Mouse (Mus musculus): ENCODE measurements around the gene Cyp8b1. TPM values are rescaled to one million over a fixed set of nuclear protein-coding genes. Genes with fewer than 3 reads are reported as not detected.

The Cyp8b1 gene
- total and polyA plus RNA-seq, 2 experiments from 2014 or later, result not detected

DNA sequence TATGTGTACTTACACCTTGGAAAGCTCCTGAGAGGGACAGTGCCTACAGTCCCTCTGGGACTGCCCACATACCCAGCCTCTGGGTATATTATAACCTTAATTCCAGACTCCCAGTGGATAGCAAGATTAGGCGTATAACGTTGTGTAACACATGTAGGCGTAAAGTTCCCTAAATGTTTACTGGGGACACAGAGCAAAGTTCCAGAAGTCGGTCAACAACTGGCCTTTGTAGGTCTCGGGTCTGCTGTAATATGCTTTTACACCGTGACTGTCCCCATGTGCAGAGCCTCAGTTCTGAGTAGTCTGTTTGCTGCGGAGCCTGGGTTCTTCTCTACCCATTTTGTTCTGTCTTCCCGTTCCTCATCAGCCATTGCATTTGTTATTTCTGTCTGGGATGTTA, 7.3 kb upstream of the Cyp8b1 start:
- Histone ChIP-seq H3K4me1 (ENCODE audit: insufficient read depth, low read length) (no peaks in the 10 kb centered on the region), H3K27me3 (ENCODE audit: insufficient read depth, low read length) (no peaks in the 10 kb centered on the region), H3K27ac (no peak overlapping the region), H3K4me2 (ENCODE audit: low read depth, low read length) (no peak overlapping the region), H3K9me3 (ENCODE audit: low read length) (no peaks in the 10 kb centered on the region), H3K9ac (replicated peaks; ENCODE audit: low read length) (no peak overlapping the region), H3K4me3 (ENCODE audit: low read length) (no peak overlapping the region), H3K36me3 (ENCODE audit: insufficient read depth, low read length) (no peaks in the 10 kb centered on the region)
- TF ChIP-seq CTCF (IDR thresholded peaks at IDR 0.05; ENCODE audit: low read depth), result no peak
- DNase-seq (ENCODE audit: low spot score), result no peak
- WGBS, result 82% methylated on average over 8 of the region's 8 CpGs
- ATAC-seq, result no peak

DNA sequence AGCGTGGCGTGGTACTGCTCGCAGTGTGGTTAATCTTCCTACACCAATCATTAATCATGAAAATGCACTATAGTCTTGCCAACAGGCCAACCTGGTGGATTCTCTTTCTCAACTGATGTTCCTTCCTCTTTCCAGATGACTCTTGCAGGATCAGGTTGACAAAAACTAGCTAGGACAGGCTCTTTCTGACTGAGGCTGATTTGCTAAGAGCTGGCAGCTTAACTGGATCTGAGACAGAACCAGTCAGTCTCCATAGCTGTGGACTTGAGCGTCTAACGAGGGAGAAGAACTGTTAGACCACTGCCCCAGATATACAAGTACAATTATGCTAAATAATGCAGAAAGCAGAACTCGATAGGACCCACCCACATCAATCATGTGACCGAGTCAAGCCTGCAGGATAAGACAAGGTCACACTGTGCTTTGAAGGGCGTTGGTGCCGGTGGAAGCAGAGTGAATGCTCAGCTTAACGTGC, 3.0 kb upstream of the Cyp8b1 start:
- no peak for TF ChIP-seq CTCF (IDR thresholded peaks at IDR 0.05; ENCODE audit: low read depth)

DNA sequence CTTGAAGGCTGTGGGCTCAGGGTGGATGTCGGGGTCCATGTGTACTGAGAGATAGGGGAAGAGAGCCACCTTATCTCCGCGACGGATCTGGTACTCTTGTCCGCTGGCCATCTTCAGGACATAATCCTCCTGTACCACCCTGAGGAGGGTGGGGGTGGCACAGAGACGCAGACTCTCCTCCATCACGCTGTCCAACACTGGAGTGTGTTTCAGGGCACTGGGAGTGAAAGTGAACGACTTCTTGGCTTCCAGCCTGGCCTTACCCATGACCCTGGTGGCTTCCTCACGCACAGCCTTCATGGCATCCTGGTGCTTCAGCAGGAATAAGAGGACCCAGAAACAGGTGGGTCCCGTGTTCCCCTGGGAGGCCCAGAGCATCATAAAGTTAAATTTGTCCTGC, 1.0 kb downstream of the Cyp8b1 start:
- ATAC-seq, result no peak
- Histone ChIP-seq H3K27me3 (ENCODE audit: insufficient read depth, low read length) (no peaks in the 10 kb centered on the region), H3K9ac (replicated peaks; ENCODE audit: low read length) (no peak overlapping the region), H3K4me2 (ENCODE audit: low read depth, low read length) (no peak overlapping the region), H3K4me3 (ENCODE audit: low read length) (no peak overlapping the region), H3K9me3 (ENCODE audit: low read length) (no peaks in the 10 kb centered on the region), H3K4me1 (ENCODE audit: insufficient read depth, low read length) (no peaks in the 10 kb centered on the region), H3K27ac (no peak overlapping the region), H3K36me3 (ENCODE audit: insufficient read depth, low read length) (no peaks in the 10 kb centered on the region)
- 89% methylated on average over 10 of the region's 10 CpGs for WGBS
- no peak for TF ChIP-seq CTCF (IDR thresholded peaks at IDR 0.05; ENCODE audit: low read depth)
- DNase-seq (ENCODE audit: low spot score), result no peak

More for the DNA sequence above, 3.0 kb upstream of the Cyp8b1 start:
- Histone ChIP-seq H3K4me1 (ENCODE audit: insufficient read depth, low read length) (no peaks in the 10 kb centered on the region), H3K4me3 (ENCODE audit: low read length) (no peak overlapping the region), H3K27ac (no peak overlapping the region), H3K9me3 (ENCODE audit: low read length) (no peaks in the 10 kb centered on the region), H3K27me3 (ENCODE audit: insufficient read depth, low read length) (no peaks in the 10 kb centered on the region), H3K9ac (replicated peaks; ENCODE audit: low read length) (no peak overlapping the region), H3K36me3 (ENCODE audit: insufficient read depth, low read length) (no peaks in the 10 kb centered on the region), H3K4me2 (ENCODE audit: low read depth, low read length) (no peak overlapping the region)
- WGBS, result 71% methylated on average over 10 of the region's 10 CpGs
- no peak for ATAC-seq
- DNase-seq (ENCODE audit: low spot score), result no peak

DNA sequence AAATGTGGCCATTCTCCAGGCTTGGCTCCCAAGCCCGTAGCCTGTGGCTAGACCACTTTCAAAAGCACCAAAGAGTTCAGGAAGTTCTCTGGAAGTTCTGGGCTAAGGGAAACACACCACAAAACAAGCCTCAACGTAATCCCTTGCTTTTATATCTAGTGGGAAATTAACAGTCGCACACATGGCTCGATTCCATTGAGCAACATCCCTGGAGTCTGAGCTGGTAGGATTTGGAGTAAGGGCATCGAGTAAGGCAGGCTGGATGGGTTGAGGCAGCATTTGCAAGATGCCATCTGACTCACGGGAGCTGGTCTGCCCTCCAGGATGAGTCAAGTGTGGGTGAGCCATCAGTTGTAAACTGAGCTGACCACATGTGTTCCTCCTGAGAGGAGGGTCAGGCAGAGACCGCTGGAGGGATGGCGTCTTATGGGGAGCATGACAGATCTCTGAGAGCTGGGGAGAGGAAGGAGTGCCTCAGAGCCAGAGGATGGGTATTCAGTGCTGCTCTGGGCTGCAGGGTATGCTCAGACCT, 1.8 kb downstream of the Cyp8b1 start:
- Histone ChIP-seq H3K36me3 (ENCODE audit: insufficient read depth, low read length) (no peaks in the 10 kb centered on the region), H3K27ac (no peak overlapping the region), H3K27me3 (ENCODE audit: insufficient read depth, low read length) (no peaks in the 10 kb centered on the region), H3K4me2 (ENCODE audit: low read depth, low read length) (no peak overlapping the region), H3K4me1 (ENCODE audit: insufficient read depth, low read length) (no peaks in the 10 kb centered on the region), H3K4me3 (ENCODE audit: low read length) (no peak overlapping the region), H3K9ac (replicated peaks; ENCODE audit: low read length) (no peak overlapping the region), H3K9me3 (ENCODE audit: low read length) (no peaks in the 10 kb centered on the region)
- no peak for TF ChIP-seq CTCF (IDR thresholded peaks at IDR 0.05; ENCODE audit: low read depth)
- DNase-seq (ENCODE audit: low spot score) (no peak), ATAC-seq (no peak)
- WGBS, result 80% methylated on average over 8 of the region's 8 CpGs

DNA sequence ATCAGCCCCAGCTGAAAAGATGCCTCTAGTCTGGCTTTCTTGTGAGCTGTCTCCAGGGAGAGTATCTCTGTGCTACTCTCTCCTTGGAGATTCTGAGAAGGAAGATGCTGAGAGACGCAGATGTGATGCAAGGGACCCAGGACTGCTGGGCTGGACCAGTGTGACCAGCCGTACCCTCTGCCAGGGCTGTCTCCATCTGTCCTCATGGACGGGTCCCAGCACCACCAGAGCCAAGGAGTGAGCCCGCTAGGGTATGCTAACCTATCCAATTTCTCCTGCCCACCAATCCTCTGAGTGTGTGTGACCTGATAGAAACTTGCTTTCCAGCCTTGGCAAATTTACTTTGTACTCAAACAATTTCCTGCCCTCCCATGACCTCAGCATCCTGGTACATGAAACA, 3.3 kb downstream of the Cyp8b1 start:
- Histone ChIP-seq H3K4me1 (ENCODE audit: insufficient read depth, low read length) (no peaks in the 10 kb centered on the region), H3K4me2 (ENCODE audit: low read depth, low read length) (no peak overlapping the region), H3K9ac (replicated peaks; ENCODE audit: low read length) (no peak overlapping the region), H3K27ac (no peak overlapping the region), H3K4me3 (ENCODE audit: low read length) (no peak overlapping the region), H3K36me3 (ENCODE audit: insufficient read depth, low read length) (no peaks in the 10 kb centered on the region), H3K9me3 (ENCODE audit: low read length) (no peaks in the 10 kb centered on the region), H3K27me3 (ENCODE audit: insufficient read depth, low read length) (no peaks in the 10 kb centered on the region)
- 80% methylated on average over 4 of the region's 4 CpGs for WGBS
- ATAC-seq, result no peak
- DNase-seq (ENCODE audit: low spot score), result no peak
- TF ChIP-seq CTCF (IDR thresholded peaks at IDR 0.05; ENCODE audit: low read depth), result no peak

DNA sequence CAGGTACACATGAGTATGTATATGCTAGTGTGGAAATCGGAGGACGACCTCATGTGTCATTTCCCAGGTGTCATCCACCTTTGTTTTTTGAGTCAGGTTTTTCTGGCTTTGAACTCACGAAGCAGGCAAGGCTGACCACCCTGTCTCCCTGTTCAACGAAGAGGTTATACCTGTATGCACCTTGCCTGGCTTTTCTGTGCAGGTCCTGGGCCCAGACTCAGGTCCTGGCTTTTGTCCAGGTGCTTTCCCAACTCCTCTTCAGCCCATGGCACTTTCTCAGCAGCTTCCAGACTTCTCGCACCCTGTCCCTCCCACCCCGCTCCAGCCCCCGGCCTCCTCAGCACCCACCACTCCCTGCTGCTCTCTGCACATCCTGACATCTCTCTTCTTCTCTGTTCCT, 4.9 kb downstream of the Cyp8b1 start:
- no peak overlapping the region for H3K27ac ChIP-seq
- H3K27me3 ChIP-seq (ENCODE audit: insufficient read depth, low read length), result no peaks in the 10 kb centered on the region
- H3K4me2 ChIP-seq (ENCODE audit: low read depth, low read length), result no peak overlapping the region
- no peak for ATAC-seq
- 96% methylated on average over 7 of the region's 7 CpGs for WGBS
- no peak overlapping the region for H3K4me3 ChIP-seq (ENCODE audit: low read length)
- H3K9ac ChIP-seq (replicated peaks; ENCODE audit: low read length), result no peak overlapping the region
- no peaks in the 10 kb centered on the region for H3K9me3 ChIP-seq (ENCODE audit: low read length)
- no peaks in the 10 kb centered on the region for H3K4me1 ChIP-seq (ENCODE audit: insufficient read depth, low read length)
- no peak for TF ChIP-seq CTCF (IDR thresholded peaks at IDR 0.05; ENCODE audit: low read depth)
- DNase-seq (ENCODE audit: low spot score), result no peak
- H3K36me3 ChIP-seq (ENCODE audit: insufficient read depth, low read length), result no peaks in the 10 kb centered on the region

DNA sequence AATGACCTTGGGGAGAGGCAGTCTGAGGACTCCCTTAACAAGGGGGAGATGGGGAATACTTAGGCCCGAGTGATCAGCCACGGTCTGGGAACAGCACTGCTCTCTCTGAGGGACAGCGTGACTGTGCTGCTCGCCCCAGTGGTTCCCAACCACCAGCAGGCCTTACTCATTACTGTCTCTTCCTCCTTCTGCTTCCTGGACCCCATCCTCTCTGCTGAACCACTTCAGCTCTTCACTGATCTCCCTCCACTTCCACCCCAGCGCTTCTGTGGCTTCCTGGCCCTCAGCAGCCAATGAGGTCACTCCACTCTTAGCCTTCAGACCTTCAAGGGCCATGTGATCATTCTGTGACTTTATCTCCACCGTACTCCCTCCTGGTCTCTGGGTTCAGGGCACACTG, 6.5 kb downstream of the Cyp8b1 start:
- no peak for TF ChIP-seq CTCF (IDR thresholded peaks at IDR 0.05; ENCODE audit: low read depth)
- Histone ChIP-seq H3K4me2 (ENCODE audit: low read depth, low read length) (no peak overlapping the region), H3K9ac (replicated peaks; ENCODE audit: low read length) (no peak overlapping the region), H3K27me3 (ENCODE audit: insufficient read depth, low read length) (no peaks in the 10 kb centered on the region), H3K4me3 (ENCODE audit: low read length) (no peak overlapping the region), H3K36me3 (ENCODE audit: insufficient read depth, low read length) (no peaks in the 10 kb centered on the region), H3K4me1 (ENCODE audit: insufficient read depth, low read length) (no peaks in the 10 kb centered on the region), H3K9me3 (ENCODE audit: low read length) (no peaks in the 10 kb centered on the region), H3K27ac (no peak overlapping the region)
- ATAC-seq (no peak), DNase-seq (ENCODE audit: low spot score) (no peak)
- WGBS, result 80% methylated on average over 6 of the region's 6 CpGs
